Mouse (Mus musculus): ENCODE results near the gene Smpx.

- TF ChIP-seq CTCF (IDR thresholded peaks at IDR 0.05; ENCODE audit: insufficient read depth, low read depth, low read length) (no peak), POLR2A (IDR thresholded peaks at IDR 0.05; ENCODE audit: insufficient read depth, low read depth, low read length) (no peak)
Measured at GRCm38 (mm10) chrX:157734341-157734740, 35.6 kb downstream of the Smpx start.

Data from olfactory bulb, adult 2 months (tissue).